Mouse (Mus musculus) hindbrain, embryonic 15.5 days (tissue): Measurements from ENCODE around the gene Manbal. TPM values are rescaled to one million over a fixed set of nuclear protein-coding genes. Genes with fewer than 3 reads are reported as not detected.

ENCODE experiments used
- ATAC-seq: fragments of 200-750 bp; cut with Nextera tagmentation; 2 replicates; pipeline ENCODE4 v1.8.0; 2017; ENCODE audit warnings: low read depth, moderate number of reproducible peaks, moderate TSS enrichment; ENCODE audit not compliant: low FRiP score
- H3K27ac ChIP-seq: fragments of 300-500 bp; sonication (generic); replicated peaks from 2 replicates; pipeline ENCODE4 v1.5.1; 2015; ENCODE audit warnings: mild to moderate bottlenecking, inconsistent platforms
- H3K27me3 ChIP-seq: fragments of 300-500 bp; sonication (generic); 2 replicates; pipeline ENCODE4 v1.6.1; 2015; ENCODE audit warnings: control low read depth, inconsistent platforms
- H3K36me3 ChIP-seq: fragments of 300-500 bp; sonication (generic); 2 replicates; pipeline ENCODE4 v1.6.1; 2015; ENCODE audit warnings: control low read depth, inconsistent platforms
- H3K4me1 ChIP-seq: fragments of 300-500 bp; sonication (generic); replicated peaks from 2 replicates; pipeline ENCODE4 v1.6.1; 2015; ENCODE audit warnings: control low read depth, inconsistent platforms
- H3K4me2 ChIP-seq: fragments of 300-500 bp; sonication (generic); 2 replicates; pipeline ENCODE4 v1.6.1; 2015; ENCODE audit warnings: moderate library complexity, mild to moderate bottlenecking, inconsistent platforms
- H3K4me3 ChIP-seq: fragments of 300-500 bp; sonication (generic); 2 replicates; pipeline ENCODE4 v1.5.1; 2015; ENCODE audit warnings: mild to moderate bottlenecking, inconsistent platforms
- H3K9ac ChIP-seq: fragments of 300-500 bp; sonication (generic); 2 replicates; pipeline ENCODE4 v1.6.1; 2015; ENCODE audit warnings: inconsistent platforms
- H3K9me3 ChIP-seq: fragments of 300-500 bp; sonication (generic); 2 replicates; pipeline ENCODE4 v1.6.1; 2016; ENCODE audit warnings: control low read depth, inconsistent platforms
- WGBS: fragments of 180-500 bp; shearing (Covaris S2); methylation state at CpG from one replicate; pipeline ENCODE4 v1.1.7; 2015; 5-methylcytosine and 5-hydroxymethylcytosine counted together
- polyA plus RNA-seq: library from polyadenylated mRNA; unstranded; fragments of >200 nt; fragmentation: Nextera tagmentation; extraction: Ambion mirVana; gene quantifications from 2 replicates; pipeline ENCODE4 v1.2.1, GENCODE M21; 2015

Gene Manbal
- polyA plus RNA-seq, 1 experiment from 2014 or later = 114 TPM

GRCm38 (mm10) chr2:157395960-157396359 lies 28.6 kb downstream of the Manbal start:
- H3K9me3 ChIP-seq = no peaks in the 10 kb centered on the region
- WGBS = 66% methylated on average over 13 of the region's 13 CpGs
- no peak for ATAC-seq
- H3K27me3 ChIP-seq = no peaks in the 10 kb centered on the region
- peaks cover 24% of the 10 kb centered on the region for H3K36me3 ChIP-seq
- no peak overlapping the region for H3K4me2 ChIP-seq
- H3K4me3 ChIP-seq = no peak overlapping the region
- H3K9ac ChIP-seq = no peak overlapping the region
- H3K27ac ChIP-seq = peak overlapping the region; percentile 17; the same call in 1 of the 2 replicates
- 0 out of 2 replicates have a peak, but pooled peaks cover 5% of the 10 kb centered on the region for H3K4me1 ChIP-seq

GRCm38 (mm10) chr2:157397376-157397775 lies 30.0 kb downstream of the Manbal start:
- Histone ChIP-seq H3K27me3 (no peaks in the 10 kb centered on the region), H3K4me3 (no peak overlapping the region), H3K36me3 (peaks cover 24% of the 10 kb centered on the region), H3K4me1 (0 out of 2 replicates have a peak, but pooled peaks cover 5% of the 10 kb centered on the region), H3K9me3 (no peaks in the 10 kb centered on the region), H3K27ac (no peak overlapping the region), H3K4me2 (no peak overlapping the region), H3K9ac (no peak overlapping the region)
- ATAC-seq = no peak
- WGBS = 86% methylated on average over 4 of the region's 4 CpGs

GRCm38 (mm10) chr2:157398539-157398938 lies 31.1 kb downstream of the Manbal start:
- H3K9me3 ChIP-seq = no peaks in the 10 kb centered on the region
- H3K36me3 ChIP-seq = peaks cover 24% of the 10 kb centered on the region
- no peak for ATAC-seq
- no peak overlapping the region for H3K9ac ChIP-seq
- H3K4me2 ChIP-seq = no peak overlapping the region
- no peaks in the 10 kb centered on the region for H3K27me3 ChIP-seq
- H3K27ac ChIP-seq = no peak overlapping the region
- H3K4me3 ChIP-seq = no peak overlapping the region
- 96% methylated on average over 4 of the region's 4 CpGs for WGBS
- H3K4me1 ChIP-seq = 0 out of 2 replicates have a peak, but pooled peaks cover 5% of the 10 kb centered on the region

GRCm38 (mm10) chr2:157399797-157400196 lies 32.4 kb downstream of the Manbal start:
- Histone ChIP-seq H3K36me3 (peaks cover 24% of the 10 kb centered on the region), H3K4me2 (no peak overlapping the region), H3K4me3 (no peak overlapping the region), H3K27me3 (no peaks in the 10 kb centered on the region), H3K9me3 (no peaks in the 10 kb centered on the region), H3K9ac (no peak overlapping the region), H3K27ac (no peak overlapping the region), H3K4me1 (0 out of 2 replicates have a peak, but pooled peaks cover 5% of the 10 kb centered on the region)
- 88% methylated on average over 10 of the region's 10 CpGs for WGBS
- no peak for ATAC-seq

GRCm38 (mm10) chr2:157400491-157400890 lies 33.1 kb downstream of the Manbal start:
- no peak overlapping the region for H3K27ac ChIP-seq
- no peaks in the 10 kb centered on the region for H3K4me1 ChIP-seq
- no peak for ATAC-seq
- H3K9ac ChIP-seq = no peak overlapping the region
- H3K4me3 ChIP-seq = no peak overlapping the region
- H3K27me3 ChIP-seq = no peaks in the 10 kb centered on the region
- WGBS = 91% methylated on average over 6 of the region's 6 CpGs
- no peak overlapping the region for H3K4me2 ChIP-seq
- H3K36me3 ChIP-seq = peaks cover 24% of the 10 kb centered on the region
- no peaks in the 10 kb centered on the region for H3K9me3 ChIP-seq

- Histone ChIP-seq H3K4me2 (no peak overlapping the region), H3K36me3 (peaks cover 21% of the 10 kb centered on the region), H3K4me1 (no peaks in the 10 kb centered on the region), H3K9ac (no peak overlapping the region), H3K4me3 (no peak overlapping the region), H3K27me3 (no peaks in the 10 kb centered on the region), H3K27ac (no peak overlapping the region), H3K9me3 (no peaks in the 10 kb centered on the region)
- WGBS = 99% methylated on average over 2 of the region's 2 CpGs
- no peak for ATAC-seq
Measured at GRCm38 (mm10) chr2:157401261-157401660, 33.9 kb downstream of the Manbal start.

DNA sequence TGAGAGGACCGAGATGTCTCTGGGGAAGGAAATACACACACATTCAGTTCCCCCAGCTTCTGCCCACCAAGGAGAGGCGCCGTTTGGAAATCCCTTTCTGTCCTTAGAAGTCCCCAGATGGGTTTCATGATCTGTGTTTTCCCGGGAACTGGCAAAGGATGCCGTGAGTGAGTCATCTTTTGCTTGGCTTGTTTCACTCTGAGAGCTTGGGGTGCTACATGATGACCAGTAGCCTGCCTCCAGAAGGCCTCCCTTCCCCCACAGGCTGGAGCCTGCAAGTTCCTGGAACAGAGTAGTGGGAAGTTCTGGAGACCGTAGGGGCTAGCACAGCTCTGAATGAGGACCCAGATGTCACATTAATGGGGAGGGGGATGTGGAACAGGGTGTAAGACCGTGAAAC lies 40.2 kb downstream of the Manbal start:
- H3K9me3 ChIP-seq = no peaks in the 10 kb centered on the region
- ATAC-seq = no peak
- WGBS = 89% methylated on average over 7 of the region's 7 CpGs
- H3K4me3 ChIP-seq = no peak overlapping the region
- no peaks in the 10 kb centered on the region for H3K27me3 ChIP-seq
- H3K36me3 ChIP-seq = no peaks in the 10 kb centered on the region
- H3K9ac ChIP-seq = no peak overlapping the region
- peaks cover 6% of the 10 kb centered on the region; the same call in 1 of the 2 replicates for H3K4me1 ChIP-seq
- H3K4me2 ChIP-seq = no peak overlapping the region
- no peak overlapping the region for H3K27ac ChIP-seq

DNA sequence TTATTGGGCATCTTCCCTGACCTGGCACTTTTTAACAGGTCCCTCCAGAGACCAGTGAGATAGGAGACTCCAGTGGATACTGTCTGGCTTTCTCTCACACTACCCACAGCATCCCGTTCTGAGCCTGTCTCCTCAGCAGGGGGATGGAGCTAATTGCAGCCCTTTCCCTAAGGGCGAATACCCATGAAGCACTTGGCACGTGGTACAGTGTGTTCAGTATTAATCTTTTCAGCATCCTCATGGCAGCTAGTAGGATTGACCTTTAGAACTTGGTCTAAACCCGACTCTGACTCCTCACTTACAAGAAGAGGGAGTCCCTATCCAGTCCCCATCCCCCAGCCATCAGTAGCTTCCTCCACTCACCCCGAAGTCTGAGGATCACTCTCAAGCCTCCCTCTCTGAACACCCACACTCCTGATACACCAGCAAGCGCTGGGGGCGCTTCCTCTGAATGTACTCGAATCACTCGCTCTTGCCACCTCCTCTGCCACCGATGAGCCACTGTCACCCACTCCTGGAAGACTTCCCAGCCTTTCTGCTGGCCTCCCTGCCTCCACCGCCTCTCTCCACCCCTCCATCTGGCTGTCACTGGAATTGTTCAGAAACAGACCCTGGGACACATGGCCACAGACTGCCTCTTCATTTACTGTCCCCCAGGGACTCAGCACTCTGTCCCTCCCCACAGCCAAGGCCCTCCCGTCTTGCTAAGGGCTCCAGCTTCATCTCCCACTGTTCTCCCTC lies 42.6 kb downstream of the Manbal start:
- no peak overlapping the region for H3K4me2 ChIP-seq
- H3K36me3 ChIP-seq = no peaks in the 10 kb centered on the region
- H3K4me3 ChIP-seq = no peak overlapping the region
- H3K4me1 ChIP-seq = peaks cover 6% of the 10 kb centered on the region; the same call in 1 of the 2 replicates
- 51% methylated on average over 12 of the region's 12 CpGs for WGBS
- H3K9me3 ChIP-seq = no peaks in the 10 kb centered on the region
- H3K9ac ChIP-seq = no peak overlapping the region
- H3K27ac ChIP-seq = no peak overlapping the region
- ATAC-seq = 0 out of 2 replicates have a peak, but pooled peaks have one; percentile 11
- H3K27me3 ChIP-seq = no peaks in the 10 kb centered on the region

- Histone ChIP-seq H3K27ac (no peak overlapping the region), H3K4me2 (no peak overlapping the region), H3K9ac (no peak overlapping the region), H3K36me3 (no peaks in the 10 kb centered on the region), H3K27me3 (no peaks in the 10 kb centered on the region), H3K4me3 (no peak overlapping the region), H3K9me3 (no peaks in the 10 kb centered on the region), H3K4me1 (peaks cover 6% of the 10 kb centered on the region; the same call in 1 of the 2 replicates)
- WGBS = 92% methylated on average over 6 of the region's 6 CpGs
- no peak for ATAC-seq
Measured at GRCm38 (mm10) chr2:157411151-157411693, 43.8 kb downstream of the Manbal start.

- 80% methylated on average over 7 of the region's 7 CpGs for WGBS
- no peak for ATAC-seq
- no peaks in the 10 kb centered on the region for H3K36me3 ChIP-seq
Measured at GRCm38 (mm10) chr2:157412497-157412896, 45.1 kb downstream of the Manbal start.

DNA sequence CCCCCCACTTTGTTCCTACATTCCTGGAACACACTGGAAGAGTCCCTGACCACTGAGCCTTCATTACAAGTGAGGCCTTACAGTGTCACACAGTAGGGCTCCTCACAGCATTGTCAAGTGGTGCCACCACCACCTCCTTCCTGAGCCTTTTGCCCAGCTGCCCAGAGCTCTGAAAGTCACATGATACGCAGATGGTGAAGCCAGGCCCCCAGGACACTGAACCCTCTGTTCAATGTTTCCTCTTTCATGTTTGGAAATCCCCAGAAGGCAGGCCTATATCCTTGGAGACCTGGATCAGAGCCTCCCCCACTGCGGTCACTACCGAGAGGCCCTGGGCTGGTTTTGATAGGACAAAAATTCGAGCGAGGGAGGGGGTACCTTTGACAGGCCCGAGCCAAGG lies 49.8 kb downstream of the Manbal start:
- no peaks in the 10 kb centered on the region for H3K36me3 ChIP-seq
- H3K4me2 ChIP-seq = no peak overlapping the region
- no peak for ATAC-seq
- no peaks in the 10 kb centered on the region for H3K27me3 ChIP-seq
- no peaks in the 10 kb centered on the region for H3K9me3 ChIP-seq
- peaks cover 10% of the 10 kb centered on the region for H3K4me1 ChIP-seq
- H3K9ac ChIP-seq = no peak overlapping the region
- no peak overlapping the region for H3K4me3 ChIP-seq
- WGBS = 53% methylated on average over 6 of the region's 6 CpGs
- no peak overlapping the region for H3K27ac ChIP-seq

More at GRCm38 (mm10) chr2:157412497-157412896, 45.1 kb downstream of the Manbal start:
- H3K9ac ChIP-seq = no peak overlapping the region
- H3K9me3 ChIP-seq = no peaks in the 10 kb centered on the region
- H3K4me1 ChIP-seq = peaks cover 6% of the 10 kb centered on the region; the same call in 1 of the 2 replicates
- no peak overlapping the region for H3K4me3 ChIP-seq
- H3K4me2 ChIP-seq = no peak overlapping the region
- no peak overlapping the region for H3K27ac ChIP-seq
- no peaks in the 10 kb centered on the region for H3K27me3 ChIP-seq

DNA sequence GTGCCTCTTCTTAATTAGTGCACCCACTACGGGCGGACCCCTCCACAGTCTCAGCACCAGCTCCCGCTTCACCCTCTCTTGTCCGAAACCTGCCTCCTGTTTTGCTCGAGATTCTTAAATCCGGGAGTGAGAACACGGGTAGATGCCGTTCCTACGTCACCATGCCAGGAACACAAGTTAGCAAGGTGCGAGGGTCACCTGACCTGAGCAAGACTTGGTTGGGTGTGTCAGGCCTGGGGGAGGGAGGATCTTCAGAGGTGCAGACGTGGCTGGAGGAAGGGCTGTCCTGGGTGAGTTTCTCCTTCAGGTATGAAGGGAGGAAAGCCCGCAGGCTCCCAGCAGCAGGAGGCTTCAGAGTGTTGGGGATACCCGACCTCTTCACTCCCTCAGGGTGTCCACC lies 50.8 kb downstream of the Manbal start, which contains the start of gene Src:
Gene Src, plus strand, starts transcription at position 239 of the 400 bp plus-strand sequence.
- peak within 1 kb of the TSS; percentile 46 for H3K27ac ChIP-seq
- H3K4me1 ChIP-seq = peaks cover 17% of the 10 kb centered on the region
- no peak within 1 kb of the TSS for H3K4me3 ChIP-seq
- no peaks in the 10 kb centered on the region for H3K27me3 ChIP-seq
- WGBS = 26% methylated on average over 13 of the region's 13 CpGs
- H3K9ac ChIP-seq = no peak within 1 kb of the TSS
- H3K9me3 ChIP-seq = no peaks in the 10 kb centered on the region
- no peaks in the 10 kb centered on the region for H3K36me3 ChIP-seq
- H3K4me2 ChIP-seq = peak within 1 kb of the TSS; percentile 19
- ATAC-seq = no peak
